Mouse (Mus musculus) bone marrow, adult 2 months (tissue): ENCODE results near the gene Rpsa. TPM values are rescaled to one million over a fixed set of nuclear protein-coding genes. Genes with fewer than 3 reads are reported as not detected.
"Not testable (repeated sequence)": the region's sequence is repeated elsewhere in the genome, so short reads cannot be mapped to it uniquely, and the experiment has no call there.

ENCODE experiments used
- H3K27ac ChIP-seq: fragments of 200-500 bp; 2 replicates; pipeline ENCODE4 v1.5.1; 2012; ENCODE audit warnings: low read depth, mild to moderate bottlenecking, control low read depth, inconsistent platforms, low read length; ENCODE audit not compliant: control insufficient read depth, poor library complexity, insufficient read depth
- H3K4me1 ChIP-seq: fragments of 200-500 bp; 2 replicates; pipeline ENCODE4 v1.6.1; 2011; ENCODE audit warnings: low read length; ENCODE audit not compliant: control insufficient read depth, insufficient read depth
- H3K4me3 ChIP-seq: fragments of 200-500 bp; replicated peaks from 2 replicates; pipeline ENCODE3; 2011; ENCODE audit warnings: mild to moderate bottlenecking, low read depth, low read length, control low read depth; ENCODE audit not compliant: control insufficient read depth
- CTCF ChIP-seq: fragments of 200-500 bp; IDR thresholded peaks from 2 replicates; pipeline ENCODE4 v1.5.1; 2011; ENCODE audit warnings: low read length, control low read depth; ENCODE audit not compliant: control insufficient read depth, insufficient read depth
- POLR2A ChIP-seq: fragments of 200-500 bp; IDR thresholded peaks from 2 replicates; pipeline ENCODE4 v1.6.1; 2011; ENCODE audit warnings: low read depth, mild to moderate bottlenecking, control low read depth, low read length, borderline replicate concordance; ENCODE audit not compliant: control insufficient read depth
- WGBS: fragments of 180-500 bp; shearing (Covaris S2); methylation state at CpG from one replicate; pipeline ENCODE4 v1.1.7; 2018; 5-methylcytosine and 5-hydroxymethylcytosine counted together
- polyA plus RNA-seq: library from polyadenylated mRNA; stranded (reverse); fragments of >200 nt; gene quantifications from 2 replicates; pipeline ENCODE4 v1.2.4, GENCODE M21; 2011; ENCODE audit warnings: low replicate concordance; ENCODE audit not compliant: missing spikeins, insufficient read depth, insufficient read length

Rpsa gene
- polyA plus RNA-seq, 1 experiment: 1,859 TPM

DNA sequence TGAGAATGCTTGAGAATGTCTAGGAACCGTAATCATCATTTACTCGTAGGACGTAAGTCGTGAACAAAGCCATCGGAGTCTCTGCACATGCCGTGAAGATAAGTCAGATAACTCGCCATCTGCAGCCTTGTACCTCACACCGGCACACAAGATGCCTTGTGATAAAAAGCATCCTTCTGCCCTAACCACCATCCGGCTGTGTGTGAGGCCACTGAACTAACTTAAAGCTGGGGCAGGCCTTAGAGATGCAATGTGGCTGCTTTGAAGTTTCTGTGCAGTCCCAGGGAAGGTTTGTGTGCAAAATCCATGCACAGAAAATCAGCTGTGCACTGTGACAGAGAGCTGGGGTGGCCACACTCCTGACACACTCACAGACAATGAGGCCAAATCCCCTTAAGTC, 43.1 kb upstream of the Rpsa start:
- no peaks in the 10 kb centered on the region; the same call in 1 of the 2 replicates for H3K4me1 ChIP-seq
- TF ChIP-seq CTCF (no peak), POLR2A (no peak)
- 84% methylated on average over 9 of the region's 9 CpGs for WGBS
- H3K27ac ChIP-seq: no peak overlapping the region
- no peak overlapping the region for H3K4me3 ChIP-seq

DNA sequence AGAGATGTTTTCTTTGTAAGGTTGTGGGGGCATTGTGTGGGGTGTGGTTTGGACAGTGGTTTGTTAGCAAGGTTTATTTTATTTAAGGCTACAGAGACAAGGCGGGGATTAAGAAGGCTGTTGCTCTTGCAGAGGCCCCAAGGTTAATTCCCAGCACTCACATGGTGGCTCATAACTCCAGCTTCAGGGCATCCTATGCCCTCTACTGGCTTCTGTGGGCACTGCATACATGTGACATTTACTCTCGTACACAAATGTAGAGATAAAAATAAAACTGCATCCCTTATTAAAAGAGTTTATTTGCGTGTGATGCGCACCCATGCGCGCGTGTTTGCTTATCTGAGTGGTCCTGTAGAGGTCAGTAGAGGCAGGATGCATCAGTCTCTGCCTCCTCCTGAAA, 38.4 kb upstream of the Rpsa start:
- no peak for TF ChIP-seq POLR2A
- no peak for TF ChIP-seq CTCF
- WGBS: 90% methylated on average over 7 of the region's 7 CpGs
- Histone ChIP-seq H3K4me3 (no peak overlapping the region), H3K27ac (no peak overlapping the region), H3K4me1 (no peaks in the 10 kb centered on the region)

DNA sequence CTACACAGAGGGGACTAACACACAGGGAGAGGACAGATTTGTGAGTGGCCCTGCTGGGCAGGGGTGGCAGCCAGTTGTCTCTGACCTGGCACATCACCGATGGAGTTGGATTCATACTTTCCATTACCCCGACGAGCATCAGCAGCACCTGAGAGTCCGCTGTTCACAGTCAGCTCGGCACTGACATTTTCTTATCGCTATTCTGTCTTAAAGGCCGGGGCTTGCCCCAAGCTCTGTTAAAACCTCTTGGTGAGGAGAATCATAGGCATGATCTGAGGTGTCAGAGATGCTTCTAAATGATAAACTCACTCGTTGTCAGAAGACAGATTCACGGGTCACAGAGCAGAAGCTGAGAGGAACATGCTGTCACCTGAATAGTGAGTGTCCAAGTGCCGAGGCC, 36.4 kb upstream of the Rpsa start:
- TF ChIP-seq POLR2A (no peak), CTCF (no peak)
- Histone ChIP-seq H3K27ac (no peak overlapping the region), H3K4me3 (no peak overlapping the region), H3K4me1 (no peaks in the 10 kb centered on the region)
- 76% methylated on average over 10 of the region's 10 CpGs for WGBS

DNA sequence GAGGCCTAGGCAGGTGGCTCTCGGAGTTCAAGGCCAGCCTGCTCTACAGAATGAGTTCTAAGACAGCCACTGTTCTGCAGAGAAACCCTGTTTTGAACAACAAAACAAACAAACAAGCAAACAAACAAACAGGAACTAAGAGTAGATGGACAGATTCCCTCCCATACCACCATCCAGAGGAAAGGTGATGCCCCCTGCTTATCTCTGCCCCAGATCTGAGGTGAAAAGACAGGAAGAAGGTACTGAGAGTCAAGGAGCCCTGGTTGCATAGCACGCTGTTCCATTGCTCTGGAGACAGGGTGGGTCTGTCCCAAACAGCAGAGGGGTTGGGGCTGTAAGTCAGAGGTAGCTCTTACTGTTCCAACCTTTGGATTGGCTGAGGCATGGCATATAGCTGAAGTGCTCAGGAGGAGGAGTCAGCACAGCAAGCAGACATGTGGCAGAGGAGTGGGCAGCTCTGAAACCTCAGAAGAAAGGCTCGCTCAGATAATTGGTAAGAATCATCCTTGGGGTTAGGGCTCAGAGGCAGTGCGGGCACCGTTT, 35.7 kb upstream of the Rpsa start, which contains the start of gene Ccr8:
Gene Ccr8, plus strand, starts transcription at position 419 of the 543 bp plus-strand sequence.
- 74% methylated on average over 5 of the region's 5 CpGs for WGBS
- TF ChIP-seq CTCF (no peak), POLR2A (no peak)
- H3K4me3 ChIP-seq: no peak within 1 kb of the TSS
- no peaks in the 10 kb centered on the region for H3K4me1 ChIP-seq
- H3K27ac ChIP-seq: no peak within 1 kb of the TSS

DNA sequence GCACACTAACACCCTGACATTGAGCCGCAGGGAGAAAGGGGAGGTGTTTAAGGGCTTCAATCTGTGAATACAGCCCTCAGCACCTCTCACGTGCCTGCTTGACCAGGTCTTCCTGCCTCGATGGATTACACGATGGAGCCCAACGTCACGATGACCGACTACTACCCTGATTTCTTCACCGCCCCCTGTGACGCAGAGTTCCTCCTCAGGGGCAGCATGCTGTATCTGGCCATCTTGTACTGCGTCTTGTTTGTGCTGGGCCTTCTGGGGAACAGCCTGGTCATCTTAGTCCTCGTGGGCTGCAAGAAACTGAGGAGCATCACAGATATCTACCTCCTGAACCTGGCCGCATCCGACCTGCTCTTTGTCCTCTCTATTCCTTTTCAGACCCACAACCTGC, 33.8 kb upstream of the Rpsa start:
- H3K4me1 ChIP-seq: no peaks in the 10 kb centered on the region
- H3K27ac ChIP-seq: no peak overlapping the region
- TF ChIP-seq CTCF: no peak
- no peak for TF ChIP-seq POLR2A
- WGBS: 82% methylated on average over 13 of the region's 13 CpGs
- no peak overlapping the region for H3K4me3 ChIP-seq

DNA sequence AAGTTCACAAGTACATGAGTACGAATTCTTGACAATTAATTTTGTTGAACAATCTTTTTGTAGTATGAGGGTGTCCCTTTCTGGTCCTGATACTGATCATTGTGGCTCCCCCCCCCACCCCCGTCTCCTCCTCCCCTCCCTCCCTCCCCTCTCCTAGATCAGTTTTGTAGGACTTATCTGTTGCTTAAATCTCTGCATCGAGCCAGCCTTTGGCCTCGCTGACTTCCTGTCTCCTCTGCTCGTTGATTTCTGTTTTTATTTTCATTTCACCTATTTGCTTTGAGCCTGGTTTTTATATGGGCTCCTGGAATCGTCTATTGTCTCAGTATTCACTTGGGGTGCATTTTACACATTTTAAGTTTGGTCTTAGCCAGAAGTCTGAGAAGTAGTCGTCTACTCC, 31.6 kb upstream of the Rpsa start:
- Histone ChIP-seq H3K4me3 (no peak overlapping the region), H3K27ac (no peak overlapping the region), H3K4me1 (no peaks in the 10 kb centered on the region)
- TF ChIP-seq CTCF (no peak), POLR2A (no peak)
- 8% methylated on average over 7 of the region's 7 CpGs for WGBS

DNA sequence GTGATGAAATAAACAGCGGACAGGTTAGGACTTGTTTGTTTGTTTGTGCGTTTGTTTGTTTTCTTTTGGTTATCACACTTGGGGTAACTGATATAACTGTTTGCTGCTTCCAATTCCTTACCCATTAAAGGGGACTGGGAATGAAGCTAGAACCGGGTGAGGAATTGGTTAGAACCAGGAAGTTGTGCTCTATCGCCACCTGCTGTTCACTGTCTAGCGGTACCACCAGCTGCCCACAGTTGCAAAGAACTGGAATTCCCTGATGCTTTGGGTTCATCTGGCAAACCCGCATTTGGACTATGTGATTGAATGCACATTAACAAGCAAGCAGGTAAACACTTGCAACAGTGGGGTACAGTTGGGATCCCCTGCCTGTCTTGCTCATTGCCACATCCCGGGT, 28.8 kb upstream of the Rpsa start:
- TF ChIP-seq CTCF (peak; percentile 87), POLR2A (no peak)
- Histone ChIP-seq H3K4me3 (no peak overlapping the region), H3K27ac (no peak overlapping the region), H3K4me1 (no peaks in the 10 kb centered on the region)
- WGBS: 28% methylated on average over 7 of the region's 7 CpGs

DNA sequence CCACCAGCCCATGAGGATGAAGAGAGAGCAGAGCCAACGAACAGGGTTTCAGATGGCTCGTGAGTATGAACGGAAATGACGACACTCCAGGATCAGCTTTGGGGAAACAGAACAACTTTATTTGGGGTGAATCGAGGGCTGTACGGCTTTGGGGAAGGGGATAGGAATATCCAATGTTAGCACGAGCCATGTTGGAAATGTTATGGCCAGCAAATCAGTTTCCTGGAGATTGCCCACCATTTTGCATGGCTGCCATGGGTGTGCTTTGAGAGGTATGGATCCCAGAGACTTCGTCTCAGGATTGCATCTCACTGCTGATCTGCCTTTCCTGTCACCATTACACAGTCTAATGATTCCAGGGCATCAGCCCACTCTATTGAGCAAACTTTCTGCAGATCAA, 28.2 kb upstream of the Rpsa start:
- WGBS: 75% methylated on average over 8 of the region's 8 CpGs
- Histone ChIP-seq H3K4me1 (no peaks in the 10 kb centered on the region), H3K4me3 (no peak overlapping the region), H3K27ac (no peak overlapping the region)
- TF ChIP-seq CTCF: no peak
- no peak for TF ChIP-seq POLR2A

DNA sequence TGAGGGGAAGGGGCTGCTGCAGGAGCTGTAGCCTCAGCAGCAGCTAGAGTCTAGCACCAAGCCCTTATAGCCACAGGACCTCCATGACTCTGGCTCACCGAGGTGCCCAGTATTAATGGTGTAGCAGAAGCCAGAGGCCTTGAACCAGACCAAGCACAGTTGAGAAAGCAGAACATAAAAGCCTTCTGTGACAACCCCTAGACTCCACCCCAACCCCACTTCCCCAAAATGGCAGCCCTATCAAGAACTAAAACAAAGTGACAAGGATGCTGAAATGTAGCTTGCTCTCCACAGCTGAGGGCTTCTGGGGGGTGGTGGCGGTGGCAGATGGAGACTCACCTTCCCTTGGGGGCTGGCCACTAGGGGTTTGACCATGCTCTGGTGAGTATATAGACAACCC, 26.3 kb upstream of the Rpsa start:
- H3K4me3 ChIP-seq: no peak overlapping the region
- TF ChIP-seq CTCF (no peak), POLR2A (no peak)
- H3K27ac ChIP-seq: no peak overlapping the region
- H3K4me1 ChIP-seq: no peaks in the 10 kb centered on the region
- WGBS: 76% methylated on average over 2 of the region's 2 CpGs

DNA sequence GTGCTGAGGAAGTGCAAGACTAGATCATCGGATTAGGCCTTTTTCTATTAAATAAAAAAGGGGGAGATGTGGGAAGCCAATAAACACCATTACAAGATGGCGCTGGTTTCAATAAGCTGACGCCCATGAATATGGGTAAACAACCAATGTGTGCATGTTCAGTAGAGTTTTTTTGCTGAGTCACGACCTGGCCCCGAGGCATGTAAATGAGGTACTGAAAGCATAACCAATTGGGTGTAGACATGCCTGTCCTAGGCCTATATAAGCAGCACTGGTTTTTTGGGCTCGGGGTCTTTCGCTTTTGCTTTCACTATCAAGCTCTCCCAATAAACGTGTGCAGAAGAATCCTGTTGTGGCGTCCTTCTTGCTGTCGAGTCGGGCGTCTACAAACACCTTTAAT, 18.5 kb upstream of the Rpsa start:
- H3K4me1 ChIP-seq, H3K4me3 ChIP-seq, H3K27ac ChIP-seq: not testable (repeated sequence)
- WGBS: 84% methylated on average over 12 of the region's 12 CpGs
